Mouse (Mus musculus) embryo, embryonic 10 days (tissue): ENCODE measurements around the gene Olfr1373.
A peak's percentile ranks its signal among the peaks of the same experiment; 100 is the strongest.
"Not testable (repeated sequence)": the region's sequence is repeated elsewhere in the genome, so short reads cannot be mapped to it uniquely, and the experiment has no call there.

ENCODE experiments used
- DNase-seq: peaks from one replicate; pipeline ENCODE4 v3.0.0-alpha.2; 2015; ENCODE audit warnings: low spot score

The Olfr1373 gene

GRCm38 (mm10) chr11:52145428-52145827 is at the start of gene Olfr1373:
Gene Olfr1373, minus strand, starts transcription at chr11:52145528.
- DNase-seq: not testable (repeated sequence)

DNA sequence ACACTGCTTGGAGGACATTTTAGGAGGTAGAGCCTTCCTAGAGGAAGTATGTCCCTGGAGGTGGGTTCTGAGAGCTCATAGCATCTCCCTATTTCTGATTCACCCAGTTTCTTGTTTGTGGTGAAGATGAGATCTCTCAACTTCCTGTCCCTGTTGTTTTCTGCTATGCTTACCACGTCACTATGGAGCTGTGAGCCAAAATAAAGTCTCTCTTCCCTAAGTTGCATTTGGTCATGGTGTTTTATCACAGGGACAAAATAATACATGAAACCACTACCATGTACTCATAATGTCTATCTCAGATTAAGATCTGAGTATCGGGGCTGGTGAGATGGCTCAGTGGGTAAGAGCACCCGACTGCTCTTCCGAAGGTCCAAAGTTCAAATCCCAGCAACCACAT is 35.3 kb upstream of the Olfr1373 start:
- not testable (repeated sequence) for DNase-seq

DNA sequence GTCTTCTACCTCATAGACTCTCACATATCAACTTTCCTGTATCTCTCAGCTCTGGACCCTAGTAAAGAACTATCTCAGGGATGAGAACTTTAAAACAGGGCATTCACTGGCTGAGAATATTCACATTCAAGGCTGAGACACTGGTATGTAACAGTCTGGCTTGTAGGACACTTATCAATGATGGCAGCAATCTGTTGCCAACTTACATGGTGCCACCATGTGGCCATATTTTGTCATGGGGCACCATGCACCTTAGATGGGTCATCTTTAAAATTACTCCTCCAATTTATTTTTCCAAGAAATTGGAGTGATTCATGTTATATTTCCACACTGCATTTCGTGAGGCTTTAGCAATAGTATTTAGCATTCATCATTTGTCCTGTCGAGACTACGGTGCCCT is 34.6 kb upstream of the Olfr1373 start:
- DNase-seq: not testable (repeated sequence)

GRCm38 (mm10) chr11:52168461-52168860 is 23.1 kb upstream of the Olfr1373 start:
- DNase-seq: peak; percentile 9

- peak; percentile 18 for DNase-seq
Measured at GRCm38 (mm10) chr11:52167901-52168302, 22.6 kb upstream of the Olfr1373 start.

GRCm38 (mm10) chr11:52167126-52167525 is 21.8 kb upstream of the Olfr1373 start:
- DNase-seq: no peak

DNA sequence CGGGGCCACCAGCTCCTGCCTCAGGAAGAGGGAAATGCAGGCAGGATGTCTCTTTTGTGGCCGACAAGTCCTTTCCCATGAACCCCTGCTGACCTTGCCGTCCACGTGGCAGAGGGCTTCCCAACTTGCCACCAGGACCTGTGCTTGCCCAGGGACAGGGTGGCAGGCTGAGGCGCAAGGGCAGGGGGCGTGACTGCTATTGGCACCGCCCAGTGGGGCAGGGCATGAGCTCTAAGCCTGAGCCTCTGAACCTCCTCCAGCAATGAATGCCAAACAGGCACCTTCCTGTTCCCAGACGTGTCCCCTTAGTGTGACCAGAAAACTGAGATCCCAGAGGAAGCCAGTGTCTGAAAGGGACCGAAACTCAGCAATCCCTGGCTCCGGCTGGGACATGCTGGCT is 18.6 kb upstream of the Olfr1373 start:
- DNase-seq: peak; percentile 17

DNA sequence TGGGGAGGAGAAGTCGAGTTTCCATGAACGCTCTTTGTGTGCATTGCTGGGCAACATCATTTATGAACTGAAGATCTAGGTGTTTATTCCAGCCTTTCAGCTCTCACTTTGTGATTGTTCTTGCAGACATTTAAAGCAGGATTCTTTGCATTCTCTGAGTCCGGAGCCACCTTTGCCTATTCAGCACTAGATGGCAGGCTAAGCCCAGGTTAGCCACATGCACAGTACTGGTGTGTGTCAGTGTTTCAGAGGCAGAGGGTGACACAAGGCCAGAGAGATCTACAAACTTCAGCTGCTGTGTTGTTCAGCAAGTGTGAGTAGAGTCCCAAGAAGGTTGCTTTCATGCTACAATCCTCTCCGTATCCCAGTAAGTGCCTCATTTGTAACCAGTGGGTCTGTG is 1.7 kb downstream of the Olfr1373 start:
- DNase-seq: peak; percentile 67

GRCm38 (mm10) chr11:52130451-52131068 is 14.8 kb downstream of the Olfr1373 start:
- no peak for DNase-seq

DNA sequence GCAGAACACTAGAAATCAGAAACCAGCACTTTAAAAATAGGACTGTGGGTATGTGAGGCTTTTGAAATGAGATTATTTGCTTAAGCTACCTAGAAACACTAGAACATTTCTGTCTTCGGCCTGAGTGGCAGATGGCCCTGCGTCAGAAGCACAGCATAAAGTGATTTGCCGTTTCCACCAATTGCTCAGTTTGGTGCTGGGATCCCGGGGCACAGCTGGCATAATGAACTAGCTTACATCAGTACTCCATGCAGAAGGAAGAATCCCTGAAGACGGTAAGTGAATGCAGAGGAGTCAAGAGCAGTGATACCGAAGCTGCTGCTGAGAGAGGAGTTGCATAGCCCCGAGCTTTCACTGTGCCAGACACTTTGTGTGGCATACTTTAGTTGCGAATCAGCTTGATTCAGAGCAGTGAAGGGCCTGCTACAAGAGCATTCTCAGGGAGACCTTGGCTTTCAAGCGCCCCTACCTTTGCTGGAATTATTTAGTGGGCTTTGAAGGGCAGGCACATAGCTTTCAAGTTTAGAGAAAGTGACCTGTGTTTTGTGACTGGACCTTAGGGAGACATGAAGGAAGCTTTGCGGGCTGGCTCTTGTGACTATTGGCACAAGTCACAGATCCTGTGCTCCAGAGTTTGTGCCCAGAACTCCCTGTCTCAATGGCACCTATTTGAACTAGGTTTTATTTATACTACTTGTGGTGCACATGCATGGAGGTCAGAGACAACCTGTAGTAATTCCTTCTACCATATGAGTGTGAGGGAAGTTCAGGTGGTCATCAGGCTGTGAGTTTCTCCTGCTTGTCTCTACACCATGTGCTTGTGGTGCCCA is 15.5 kb downstream of the Olfr1373 start:
- DNase-seq: no peak

DNA sequence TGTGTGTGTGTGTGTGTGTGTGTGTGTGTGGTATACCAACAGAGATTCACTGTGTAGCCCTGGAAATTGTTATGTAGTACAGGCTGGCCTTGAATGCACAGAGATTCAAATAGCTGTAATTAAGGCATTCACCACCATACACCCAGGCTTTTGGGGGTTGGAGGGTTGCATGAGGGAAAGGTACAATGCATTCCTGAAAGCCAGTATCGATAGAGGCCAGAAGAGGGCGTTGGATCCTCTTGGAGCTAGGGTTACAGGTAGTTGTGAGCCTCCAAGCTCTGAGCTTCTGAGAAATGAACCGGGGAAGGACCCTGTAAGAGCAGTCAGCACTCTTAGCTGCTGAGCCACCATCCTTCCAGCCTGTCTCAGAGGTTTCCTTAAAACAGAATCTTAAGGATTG is 16.2 kb downstream of the Olfr1373 start:
- DNase-seq: no peak

GRCm38 (mm10) chr11:52128316-52129061 is 16.8 kb downstream of the Olfr1373 start:
- DNase-seq: no peak

DNA sequence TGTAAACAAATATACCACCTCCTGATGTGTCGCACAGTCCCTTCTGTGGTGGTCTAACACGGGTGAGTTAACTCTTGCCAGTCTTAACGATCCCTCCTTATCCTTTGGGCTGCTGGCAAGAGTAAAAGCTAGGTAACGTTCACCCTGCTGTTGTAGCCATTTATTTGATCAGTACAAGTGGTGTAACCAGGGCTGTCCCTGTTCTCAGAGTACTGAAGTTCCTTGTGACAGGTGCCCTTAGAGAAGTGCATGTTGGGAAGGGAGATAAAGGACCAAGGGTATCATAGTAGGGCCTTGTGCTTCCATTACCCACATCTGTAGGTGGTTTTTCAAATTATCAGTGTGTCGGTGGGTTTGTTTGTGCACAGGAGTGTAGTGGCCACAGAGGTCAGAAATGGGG is 17.6 kb downstream of the Olfr1373 start:
- no peak for DNase-seq

- DNase-seq: no peak
Measured at GRCm38 (mm10) chr11:52127169-52127568, 18.2 kb downstream of the Olfr1373 start.

DNA sequence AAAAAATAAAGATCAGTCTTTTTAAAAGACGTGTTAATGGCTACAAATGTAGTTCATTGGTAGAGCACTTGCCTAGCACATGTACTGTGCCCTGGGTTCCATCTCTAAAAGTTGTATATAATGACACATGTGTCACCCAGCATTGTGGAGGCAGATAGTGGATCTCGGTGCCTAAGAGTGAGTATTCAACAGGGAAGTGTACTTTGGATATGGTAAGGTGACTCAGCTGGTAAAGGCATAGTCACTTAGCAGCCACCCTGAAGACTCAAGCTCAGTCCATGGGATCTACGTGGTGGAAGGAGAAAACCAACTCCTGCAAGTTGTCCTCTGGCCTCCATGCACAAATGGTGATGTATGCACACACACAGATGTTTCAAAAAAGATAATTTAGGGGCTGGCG is 20.9 kb downstream of the Olfr1373 start:
- DNase-seq: no peak

DNA sequence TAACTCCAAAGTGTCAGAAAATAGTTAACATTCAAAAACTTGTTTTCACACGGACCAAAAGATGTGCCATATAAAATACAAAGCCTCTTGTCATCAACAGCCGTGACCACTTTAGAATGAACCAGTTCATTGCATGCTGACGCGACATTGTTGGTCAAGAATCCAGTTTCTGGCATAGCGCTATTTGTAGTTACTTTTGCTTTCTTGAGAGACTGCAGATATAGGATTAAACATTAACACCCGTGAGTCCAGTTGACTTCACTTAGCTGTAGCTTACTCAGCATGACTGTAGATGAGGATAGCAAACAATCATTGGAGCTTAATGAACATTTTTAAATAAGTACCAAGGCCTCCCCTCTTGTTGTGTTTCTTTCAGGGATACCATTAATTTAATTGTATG is 23.3 kb downstream of the Olfr1373 start:
- no peak for DNase-seq

DNA sequence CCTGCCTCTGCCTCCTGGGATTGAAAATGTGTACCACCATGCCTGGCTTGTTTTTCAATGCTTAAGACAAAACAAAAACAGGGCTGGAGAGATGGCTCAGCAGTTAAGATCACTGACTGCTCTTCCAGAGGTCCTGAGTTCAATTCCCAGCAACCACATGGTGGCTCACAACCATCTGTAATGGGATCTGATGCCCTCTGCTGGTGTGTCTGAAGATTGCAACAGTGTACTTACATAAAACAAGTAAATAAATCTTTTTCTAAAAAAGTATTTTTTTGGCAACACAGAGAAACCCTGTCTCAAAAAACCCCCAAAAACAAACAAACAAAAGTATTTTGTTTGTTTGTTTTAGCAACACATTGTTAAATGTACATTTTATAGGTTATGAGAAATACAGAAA is 24.9 kb downstream of the Olfr1373 start:
- DNase-seq: not testable (repeated sequence)

DNA sequence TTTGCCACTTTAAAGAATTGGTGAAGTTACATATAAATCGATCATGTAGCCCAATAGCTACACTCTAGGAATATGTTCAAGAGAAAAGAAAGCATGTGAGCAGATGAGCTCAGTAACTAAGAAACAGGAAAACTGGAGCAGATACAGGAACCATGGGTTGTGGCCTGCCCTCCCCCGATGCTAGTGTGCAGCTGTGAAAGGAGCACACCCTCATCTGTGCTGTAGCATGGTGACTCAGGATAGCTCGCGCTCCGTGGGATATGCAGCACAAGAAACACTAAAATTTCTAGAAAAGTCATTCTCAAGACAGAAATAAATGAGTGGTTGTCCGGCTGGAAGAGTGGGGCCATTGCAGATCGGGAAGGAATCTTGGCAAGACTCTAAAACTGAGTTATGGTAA is 28.2 kb downstream of the Olfr1373 start:
- DNase-seq: no peak

- DNase-seq: not testable (repeated sequence)
Measured at GRCm38 (mm10) chr11:52116117-52116516, 29.2 kb downstream of the Olfr1373 start.

DNA sequence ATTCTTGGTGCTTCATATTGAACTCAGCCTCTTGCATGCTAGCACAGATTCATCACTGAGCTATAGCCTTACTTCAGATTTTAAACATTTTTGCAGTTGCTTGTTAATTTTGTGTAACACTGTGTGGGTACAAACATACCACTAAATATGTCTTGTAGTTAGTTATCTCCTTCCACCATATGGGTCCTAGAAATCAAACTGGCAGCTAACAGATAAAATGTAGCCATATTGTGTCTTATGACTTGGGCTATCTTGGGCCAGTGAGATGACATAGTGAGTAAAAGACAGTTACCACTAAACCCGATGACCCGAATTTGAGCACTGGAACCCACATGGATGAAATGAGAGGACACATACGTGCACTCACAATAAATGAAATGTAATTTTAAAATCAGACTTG is 29.8 kb downstream of the Olfr1373 start:
- DNase-seq: no peak

DNA sequence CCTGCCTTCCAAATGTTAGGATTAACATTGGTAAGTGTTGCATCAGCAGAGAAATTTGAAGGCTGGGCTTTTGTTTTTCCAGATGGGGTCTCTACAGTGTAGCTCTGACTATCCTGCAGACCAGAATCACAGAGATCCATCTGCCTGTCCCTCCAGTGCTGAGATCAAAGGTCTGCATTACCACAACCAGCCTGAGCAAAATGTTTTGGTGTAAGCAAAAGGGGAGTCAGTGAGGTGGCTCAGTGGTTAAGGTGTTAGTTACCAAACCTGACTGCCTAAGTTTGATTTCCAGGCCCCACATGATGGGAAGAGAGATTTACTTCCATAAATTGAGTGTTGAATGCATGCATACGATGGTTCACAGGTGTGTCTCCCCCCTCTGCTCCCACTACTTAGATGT is 35.9 kb downstream of the Olfr1373 start:
- no peak for DNase-seq

GRCm38 (mm10) chr11:52108796-52109195 is 36.5 kb downstream of the Olfr1373 start:
- DNase-seq: no peak

- no peak for DNase-seq
Measured at GRCm38 (mm10) chr11:52106438-52106837, 38.9 kb downstream of the Olfr1373 start.
